Mouse (Mus musculus) Patski (cell line): ENCODE data around the gene Bend3. TPM values are rescaled to one million over a fixed set of nuclear protein-coding genes. Genes with fewer than 3 reads are reported as not detected.

ENCODE experiments used
- ATAC-seq: fragments of 100-300 bp; one replicate; pipeline ENCODE4 v1.8.0; 2021
- CTCF ChIA-PET: fragments of 350-600 bp; sonication (Branson Sonifier 250); formaldehyde crosslinking; loops from one replicate; lab custom pipeline; 2022; ENCODE audit warnings: inconsistent platforms; lab: Charles Lee
- POLR2A ChIA-PET: fragments of 350-600 bp; sonication (Branson Sonifier 250); formaldehyde crosslinking; loops from one replicate; lab custom pipeline; 2022; ENCODE audit warnings: antibody characterized with exemption, inconsistent platforms; lab: Charles Lee
- DNase-seq: peaks from one replicate; pipeline ENCODE4 v3.0.0-alpha.2; 2011; ENCODE audit warnings: low read depth, low spot score
- H3K27me3 ChIP-seq: fragments of 371-371 bp; one replicate; pipeline ENCODE4 v1.5.1; 2021
- CTCF ChIP-seq: fragments of 100-300 bp; IDR thresholded peaks from one replicate; pipeline ENCODE4 v1.5.1; 2021
- in situ Hi-C: fragments of 300-500 bp; cut with MboI; formaldehyde crosslinking; loops from 3 replicates; pipeline ENCODE4 v1.11.1; 2018; ENCODE audit warnings: low pct_unique_long_range_greater_than_20kb, mixed read lengths
- polyA plus RNA-seq: library from polyadenylated mRNA; unstranded; gene quantifications from one replicate; pipeline ENCODE4 v1.2.3, GENCODE M21; 2021

The Bend3 gene
- polyA plus RNA-seq, 1 experiment from 2014 or later = 10.4 TPM

GRCm38 (mm10) chr10:43527283-43528269 is 48.9 kb downstream of the Bend3 start:
- in situ Hi-C loops = no loop called here
- ATAC-seq (no peak), DNase-seq (no peak)
- TF ChIP-seq CTCF = no peak
- H3K27me3 ChIP-seq = no peaks in the 10 kb centered on the region
- ChIA-PET CTCF (interaction anchor here (1.0 to 1.3 kb wide), 2 partner anchors 10 to 12 kb away, joined by 3 to 4 read pairs; no protein-coding TSS in a partner anchor), POLR2A (no interaction called here)

- no peaks in the 10 kb centered on the region for H3K27me3 ChIP-seq
- no peak for TF ChIP-seq CTCF
- ChIA-PET CTCF (no interaction called here), POLR2A (no interaction called here)
- DNase-seq (no peak), ATAC-seq (no peak)
- in situ Hi-C loops = no loop called here
These were observed 55.8 kb downstream of the Bend3 start for GRCm38 (mm10) chr10:43534382-43534781.

GRCm38 (mm10) chr10:43537652-43538051 is 59.0 kb downstream of the Bend3 start:
- no peak for TF ChIP-seq CTCF
- ChIA-PET POLR2A (no interaction called here), CTCF (no interaction called here)
- DNase-seq = no peak
- ATAC-seq = no peak
- H3K27me3 ChIP-seq = no peaks in the 10 kb centered on the region
- in situ Hi-C loops = no loop called here

GRCm38 (mm10) chr10:43538831-43539230 is 60.2 kb downstream of the Bend3 start:
- POLR2A ChIA-PET = no interaction called here
- no peak for ATAC-seq
- CTCF ChIA-PET = interaction anchor here (0.6 kb wide), 1 partner anchor 51 kb away, joined by 3 read pairs; no protein-coding TSS in a partner anchor
- in situ Hi-C loops = no loop called here
- no peak for TF ChIP-seq CTCF
- H3K27me3 ChIP-seq = no peaks in the 10 kb centered on the region
- no peak for DNase-seq

- TF ChIP-seq CTCF = no peak
- ATAC-seq = no peak
- ChIA-PET CTCF (interaction anchor here (0.9 to 1.8 kb wide), 6 partner anchors 12 to 59 kb away, joined by 4 to 6 read pairs (median 4); no protein-coding TSS in a partner anchor), POLR2A (interaction anchor here (0.7 to 1.3 kb wide), 3 partner anchors 11 to 100 kb away, joined by 4 to 5 read pairs (median 5); no protein-coding TSS in a partner anchor)
- no peaks in the 10 kb centered on the region for H3K27me3 ChIP-seq
- no peak for DNase-seq
- in situ Hi-C loops = no loop called here
These were observed 61.2 kb downstream of the Bend3 start for GRCm38 (mm10) chr10:43539746-43540310.

GRCm38 (mm10) chr10:43540442-43541152 is 62.0 kb downstream of the Bend3 start, which contains the start of gene 1700021F05Rik:
Gene 1700021F05Rik (minus strand): TSS chr10:43540994.
- in situ Hi-C loops = no loop called here
- TF ChIP-seq CTCF = peak; percentile 100
- ATAC-seq (peak; percentile 90), DNase-seq (no peak)
- ChIA-PET CTCF (interaction anchor here (0.9 to 1.8 kb wide), 6 partner anchors 13 to 60 kb away, joined by 4 to 6 read pairs (median 4); no protein-coding TSS in a partner anchor), POLR2A (interaction anchor here (0.7 to 1.3 kb wide), 3 partner anchors 12 to 99 kb away, joined by 4 to 5 read pairs (median 5); no protein-coding TSS in a partner anchor)
- no peaks in the 10 kb centered on the region for H3K27me3 ChIP-seq

- CTCF ChIA-PET = interaction anchor here (1.5 to 1.8 kb wide), 2 partner anchors 58 to 61 kb away, joined by 5 to 6 read pairs; no protein-coding TSS in a partner anchor
- in situ Hi-C loops = no loop called here
- ATAC-seq (no peak), DNase-seq (no peak)
- POLR2A ChIA-PET = interaction anchor here (1.3 kb wide), 1 partner anchor 52 kb away, joined by 5 read pairs; no protein-coding TSS in a partner anchor
- no peaks in the 10 kb centered on the region for H3K27me3 ChIP-seq
- no peak for TF ChIP-seq CTCF
These were observed 62.5 kb downstream of the Bend3 start for GRCm38 (mm10) chr10:43541153-43541544.

GRCm38 (mm10) chr10:43549411-43549810 is 70.8 kb downstream of the Bend3 start:
- no peak for ATAC-seq
- POLR2A ChIA-PET = no interaction called here

GRCm38 (mm10) chr10:43550923-43551322 is 72.3 kb downstream of the Bend3 start:
- DNase-seq (no peak), ATAC-seq (no peak)
- in situ Hi-C loops = no loop called here
- H3K27me3 ChIP-seq = no peaks in the 10 kb centered on the region
- CTCF ChIA-PET = no interaction called here
- no peak for TF ChIP-seq CTCF
- POLR2A ChIA-PET = no interaction called here

More at GRCm38 (mm10) chr10:43549411-43549810, 70.8 kb downstream of the Bend3 start:
- no peak for DNase-seq
- in situ Hi-C loops = no loop called here
- CTCF ChIA-PET = interaction anchor here (1.0 kb wide), 1 partner anchor 95 kb away, joined by 3 read pairs; no protein-coding TSS in a partner anchor
- no peaks in the 10 kb centered on the region for H3K27me3 ChIP-seq
- no peak for TF ChIP-seq CTCF

- POLR2A ChIA-PET = no interaction called here
- no peak for TF ChIP-seq CTCF
- in situ Hi-C loops = no loop called here
- no peak for ATAC-seq
- DNase-seq = no peak
- no peaks in the 10 kb centered on the region for H3K27me3 ChIP-seq
- CTCF ChIA-PET = no interaction called here
These were observed 72.8 kb downstream of the Bend3 start for GRCm38 (mm10) chr10:43551388-43551787.
